Mouse (Mus musculus): Measurements from ENCODE around the gene Gm5767. TPM values are rescaled to one million over a fixed set of nuclear protein-coding genes. Genes with fewer than 3 reads are reported as not detected.

Gm5767 gene
- polyA plus RNA-seq (2017; shearing (Covaris generic)) = not detected

DNA sequence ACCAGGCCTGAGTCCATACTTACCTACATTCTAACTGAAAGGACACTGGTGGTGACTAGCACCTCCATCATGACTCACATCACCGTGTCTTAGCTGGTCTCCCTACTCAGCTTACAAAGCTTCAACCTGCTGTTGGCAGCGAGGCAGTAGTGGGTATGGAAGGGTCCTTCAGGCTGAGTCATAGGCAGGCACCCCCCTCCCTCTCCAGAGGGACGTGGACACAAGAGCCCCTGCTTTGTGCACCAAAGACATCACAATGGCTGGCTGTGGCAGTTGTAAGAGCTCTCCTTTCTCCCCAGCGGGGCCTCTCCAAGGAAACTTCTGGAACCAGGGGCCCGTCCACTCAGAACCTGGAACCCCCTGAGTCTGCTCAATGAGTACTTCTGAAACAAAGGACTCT lies at the start of gene Gm5767:
TSS of gene Gm5767 (plus strand) at position 301 of the 400 bp plus-strand sequence.
- ATAC-seq = no peak

DNA sequence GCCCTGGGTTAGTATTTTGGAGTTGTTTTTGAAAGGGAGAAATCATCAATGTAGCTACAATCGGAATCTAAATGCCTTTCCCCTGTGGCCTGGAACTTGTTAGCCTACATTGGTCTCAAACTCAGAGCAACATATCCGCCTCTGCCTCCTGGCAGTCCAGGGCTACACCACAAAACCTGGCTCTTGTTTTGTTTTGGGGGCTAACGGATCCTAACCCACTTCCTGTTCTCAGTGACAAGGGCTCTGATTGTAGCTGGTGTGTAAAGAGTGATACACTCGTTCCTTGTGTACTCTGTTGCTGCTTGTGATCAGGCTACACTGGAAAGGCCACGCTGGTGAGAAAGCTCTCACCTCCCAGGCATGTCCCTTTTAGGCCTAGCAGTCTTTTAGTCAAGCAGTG lies 49.1 kb upstream of the Gm5767 start:
- ATAC-seq = no peak

DNA sequence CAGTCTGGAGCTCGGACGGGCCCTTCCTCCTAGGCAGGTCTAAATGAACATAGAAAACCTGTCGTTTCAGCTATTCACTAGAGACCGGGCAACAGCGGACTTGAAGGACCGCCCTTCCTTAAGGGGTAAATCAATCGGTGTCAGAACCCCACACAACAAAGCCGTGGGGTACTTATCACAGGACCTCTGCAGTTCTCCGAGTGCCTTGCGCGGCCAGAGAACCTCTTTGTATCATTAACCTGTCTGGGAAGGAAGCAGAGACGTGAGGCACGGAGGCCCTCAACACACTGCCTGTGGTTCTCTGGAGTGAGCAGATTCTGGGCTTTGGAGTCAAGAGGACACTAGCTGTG lies 43.7 kb upstream of the Gm5767 start:
- peak; percentile 35 for ATAC-seq

DNA sequence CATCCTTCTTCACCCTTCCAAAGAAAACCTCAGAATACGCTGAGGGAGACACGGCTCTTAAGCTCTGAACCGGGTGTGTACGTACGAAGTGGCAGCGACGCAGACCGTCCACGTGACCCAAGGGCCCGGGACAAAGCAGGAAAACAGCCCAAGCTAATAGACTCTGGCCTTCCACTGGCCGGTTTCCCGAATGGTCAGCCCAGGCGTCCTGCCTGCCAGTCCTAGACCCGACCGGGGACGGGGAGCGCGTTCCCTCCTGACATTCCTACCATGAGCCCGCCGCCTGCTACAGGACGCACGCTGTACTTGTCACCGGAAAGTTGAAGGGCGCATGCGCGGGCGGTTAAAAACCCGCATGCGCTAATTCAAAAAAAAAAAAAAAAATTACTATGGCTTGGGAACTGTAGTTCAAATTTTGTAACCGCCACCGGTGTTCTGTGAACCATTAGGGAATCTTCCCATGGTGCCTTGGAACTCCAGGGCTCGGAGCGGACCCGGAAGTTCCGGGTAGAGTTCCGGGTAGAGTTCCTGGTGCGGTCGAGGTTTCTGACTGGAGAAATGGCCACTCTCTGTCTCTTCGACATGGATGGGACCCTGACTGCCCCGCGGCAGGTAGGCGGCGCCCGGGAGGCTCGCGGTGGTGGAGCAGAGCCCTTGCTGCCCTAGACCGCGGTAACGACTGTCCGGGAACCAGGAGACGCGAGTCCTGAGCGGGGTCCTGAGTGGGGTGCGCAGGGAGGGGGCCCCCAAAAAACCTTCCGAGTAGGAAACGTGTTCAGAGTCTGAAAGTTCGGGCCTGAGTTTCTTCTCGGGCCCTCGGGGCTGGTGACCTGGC lies 43.1 kb upstream of the Gm5767 start, which contains the start of the genes Pmm2 and Tmem186:
TSS of gene Pmm2 (plus strand) at position 458 of the 835 bp plus-strand sequence.
TSS of gene Tmem186 (minus strand) at position 496 of the 835 bp plus-strand sequence.
- peak; percentile 72 for ATAC-seq

DNA sequence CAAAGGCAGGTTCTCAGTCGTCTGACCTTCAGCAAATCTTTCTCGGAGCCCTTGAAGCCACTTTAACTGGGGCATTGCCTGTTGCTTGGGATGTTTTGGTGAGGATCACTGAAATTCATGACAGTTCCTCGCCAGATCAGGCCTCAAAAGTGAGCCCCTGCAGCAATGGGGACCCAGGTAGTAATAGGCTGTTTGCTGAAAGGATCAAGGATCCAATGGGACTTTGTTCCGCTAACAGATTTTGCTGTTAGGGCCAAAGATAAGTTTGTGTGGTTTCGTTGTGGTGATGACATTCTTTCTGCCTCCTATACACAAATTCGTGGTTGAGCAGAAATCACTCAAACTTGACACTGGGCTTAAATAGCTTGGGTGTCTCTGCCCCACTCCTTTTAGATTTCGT lies 42.4 kb upstream of the Gm5767 start:
- ATAC-seq = no peak

DNA sequence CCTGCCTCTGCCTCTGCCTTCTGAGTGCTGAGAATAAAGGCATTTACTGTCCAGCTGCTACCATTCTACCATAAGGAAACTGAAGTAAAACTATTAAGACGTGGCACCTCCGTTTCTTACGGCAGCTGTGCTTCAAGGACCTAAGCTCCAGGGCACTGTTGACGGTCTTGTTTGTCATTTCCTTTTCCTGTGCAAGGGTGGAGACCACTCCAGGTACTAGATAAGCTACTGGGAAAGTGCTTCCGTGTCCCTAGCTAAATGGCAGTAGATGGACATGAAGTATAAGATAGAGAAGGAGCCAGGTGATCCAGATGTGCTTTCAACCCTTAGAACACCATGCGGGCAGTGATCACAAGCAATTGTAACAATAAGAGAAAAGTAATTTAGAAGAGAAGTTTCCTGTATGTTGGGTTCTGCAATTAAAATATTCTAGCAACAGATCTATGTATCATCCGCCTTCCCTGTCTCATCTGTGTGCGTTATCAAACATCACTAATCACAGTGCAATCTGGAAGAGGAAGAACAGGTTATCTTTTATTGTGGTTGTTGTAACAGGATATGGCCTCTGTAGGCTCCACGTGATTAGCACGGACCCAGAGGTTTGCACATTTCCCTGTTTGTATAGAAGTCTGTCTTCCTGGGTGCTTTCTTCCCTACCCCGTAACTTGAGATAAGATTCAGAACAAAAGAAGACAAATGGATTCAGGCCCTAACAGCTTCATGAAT lies 40.9 kb upstream of the Gm5767 start:
- ATAC-seq = peak; percentile 48

DNA sequence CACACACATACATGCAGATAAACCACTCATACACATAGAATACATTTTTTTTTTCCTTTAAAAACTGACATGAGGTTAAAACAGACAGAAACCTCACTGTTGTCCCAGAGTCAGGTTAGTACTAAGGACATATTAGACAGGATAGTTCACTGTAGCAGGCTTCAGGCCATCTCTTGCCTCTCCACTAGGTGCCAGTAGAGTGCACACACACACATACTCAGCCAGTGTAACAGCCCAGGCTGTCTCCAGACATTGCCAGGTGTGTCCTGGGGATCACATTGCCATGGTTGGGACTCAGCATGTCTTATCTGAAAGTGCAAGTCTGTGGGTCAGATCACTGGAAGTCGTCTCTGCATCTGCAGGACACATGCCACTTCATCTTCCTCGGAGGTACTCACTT lies 36.7 kb upstream of the Gm5767 start:
- ATAC-seq = peak; percentile 77

DNA sequence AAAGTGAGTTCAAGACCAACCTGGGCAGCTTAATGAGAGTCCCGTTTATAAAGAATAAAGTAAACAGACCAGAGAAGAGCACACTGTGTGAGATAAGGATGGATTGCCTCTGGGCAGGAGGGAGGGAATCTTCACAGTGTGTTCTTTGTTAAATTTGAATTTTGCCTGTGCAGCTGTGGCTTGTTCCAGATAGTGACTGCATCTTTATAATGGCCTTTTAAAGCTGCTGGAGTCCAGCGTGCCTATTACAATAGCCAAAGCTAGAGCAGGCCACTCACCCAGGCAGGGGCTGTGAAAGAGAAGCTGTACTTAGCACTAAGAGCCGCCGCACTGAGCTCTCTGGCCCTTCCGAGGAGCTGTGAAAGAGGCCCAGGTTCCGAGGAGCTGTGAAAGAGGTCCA lies 35.0 kb upstream of the Gm5767 start:
- ATAC-seq = no peak

DNA sequence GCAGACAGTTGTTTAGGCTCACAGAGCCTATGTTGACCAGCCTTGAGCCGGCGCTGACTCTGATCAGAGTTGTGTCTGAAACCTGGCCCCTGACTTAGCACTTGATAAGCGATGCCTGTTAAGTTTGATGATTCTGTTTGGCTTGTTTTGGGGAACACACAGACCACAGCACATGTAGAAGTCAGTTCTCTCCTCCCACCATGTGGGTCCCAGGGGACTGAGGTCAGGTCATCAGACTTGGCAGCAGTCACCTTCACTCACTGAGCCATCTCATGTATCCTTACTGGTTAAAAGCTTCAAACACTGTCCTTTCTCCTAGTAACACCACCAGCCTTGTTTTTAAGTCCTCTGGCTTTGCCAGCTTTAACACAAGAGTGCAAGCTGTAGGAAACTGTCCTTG lies 30.6 kb upstream of the Gm5767 start:
- no peak for ATAC-seq

DNA sequence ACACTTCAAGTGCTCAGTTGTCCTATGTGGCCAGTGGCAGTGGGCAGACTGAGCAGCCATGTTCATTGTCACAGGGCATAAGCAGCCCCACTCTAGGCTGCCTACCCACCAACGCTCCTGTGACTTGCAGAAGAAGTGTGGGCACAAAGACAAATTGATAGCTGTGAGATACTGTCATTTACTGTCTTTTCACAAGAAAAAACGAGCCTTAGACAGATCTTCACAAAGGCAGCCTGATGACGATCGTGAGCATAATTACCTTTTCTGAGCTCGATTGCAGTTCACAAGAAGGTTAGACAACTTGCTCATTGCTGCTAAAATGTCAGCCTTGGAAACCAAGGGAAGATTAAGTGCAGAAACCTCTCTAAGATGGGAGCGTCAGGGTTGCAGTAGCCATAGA lies 25.5 kb upstream of the Gm5767 start:
- no peak for ATAC-seq

DNA sequence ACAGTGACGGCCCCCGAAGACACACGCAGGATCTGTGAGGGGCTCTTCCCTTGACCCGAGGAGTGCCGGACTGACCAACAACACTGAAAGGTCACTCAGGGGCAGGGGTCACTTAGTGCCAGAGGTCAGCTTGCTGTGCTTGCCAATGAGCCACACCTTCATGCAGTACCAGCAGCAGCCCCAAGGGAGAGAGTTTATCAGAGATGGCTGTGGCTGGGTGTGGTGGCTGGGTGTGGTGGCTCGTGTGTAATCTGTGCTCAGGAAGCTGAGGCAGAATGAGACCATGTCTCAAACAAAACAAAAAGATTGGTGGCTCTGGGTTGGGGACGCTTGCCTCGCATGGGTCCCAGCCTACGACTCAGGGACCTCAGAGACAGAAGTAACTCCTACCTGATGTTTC lies 25.0 kb upstream of the Gm5767 start:
- no peak for ATAC-seq

DNA sequence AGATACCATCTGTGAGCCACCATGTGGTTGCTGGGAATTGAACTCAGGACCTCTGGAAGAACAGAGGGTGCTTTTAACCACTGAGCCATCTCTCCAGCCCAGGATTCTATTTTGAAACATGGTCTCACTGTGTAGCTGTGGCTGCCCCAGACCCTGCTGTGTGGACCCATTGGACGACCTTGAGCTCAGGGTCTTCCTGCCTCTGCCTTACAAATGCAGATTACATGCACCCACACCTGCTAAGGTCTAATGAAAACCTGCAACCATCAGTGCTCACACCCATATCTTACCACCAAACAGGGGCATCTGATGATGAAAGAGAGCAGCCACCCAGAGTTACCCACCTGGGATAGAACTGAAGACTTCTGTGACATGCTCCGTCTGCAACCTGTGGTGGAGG lies 24.3 kb upstream of the Gm5767 start:
- ATAC-seq = no peak

DNA sequence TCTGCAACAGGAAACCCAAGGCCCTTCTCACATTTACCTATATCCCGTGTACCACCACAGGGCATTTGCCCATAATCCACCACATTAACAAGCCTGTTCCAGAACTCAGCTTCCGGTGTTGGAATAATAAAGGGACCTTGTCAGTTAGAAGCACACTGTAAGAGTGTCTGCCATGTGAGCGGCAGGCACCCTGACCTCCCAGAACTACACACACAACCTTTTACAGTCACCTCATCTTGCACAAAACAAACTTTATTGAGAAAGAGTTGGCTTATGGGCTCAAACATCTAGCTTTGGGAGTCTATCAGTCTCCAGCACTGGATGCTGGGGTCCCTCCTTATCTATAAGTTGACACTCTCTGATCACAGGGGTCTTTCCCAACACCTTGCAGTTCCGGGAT lies 22.2 kb upstream of the Gm5767 start:
- ATAC-seq = no peak

DNA sequence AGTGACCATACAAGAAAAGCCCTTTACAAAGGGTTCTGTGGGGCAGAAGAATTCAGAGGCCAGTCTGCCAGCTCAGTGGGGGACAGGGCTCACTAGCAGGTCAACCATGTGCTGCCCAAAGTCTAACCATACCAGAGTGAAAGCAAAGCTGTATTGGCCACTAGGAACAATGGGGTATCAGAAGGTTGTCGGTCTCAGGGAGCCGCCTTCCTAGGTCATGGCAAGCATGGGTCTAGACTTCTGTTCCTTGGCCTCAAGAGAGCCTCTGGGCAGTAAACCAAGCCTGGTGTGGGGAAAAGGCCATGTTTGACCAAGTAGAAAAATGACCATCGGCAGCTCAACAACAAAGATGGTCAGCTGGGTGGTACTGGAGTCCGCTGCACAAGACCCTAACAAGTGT lies 21.8 kb upstream of the Gm5767 start:
- ATAC-seq = no peak

DNA sequence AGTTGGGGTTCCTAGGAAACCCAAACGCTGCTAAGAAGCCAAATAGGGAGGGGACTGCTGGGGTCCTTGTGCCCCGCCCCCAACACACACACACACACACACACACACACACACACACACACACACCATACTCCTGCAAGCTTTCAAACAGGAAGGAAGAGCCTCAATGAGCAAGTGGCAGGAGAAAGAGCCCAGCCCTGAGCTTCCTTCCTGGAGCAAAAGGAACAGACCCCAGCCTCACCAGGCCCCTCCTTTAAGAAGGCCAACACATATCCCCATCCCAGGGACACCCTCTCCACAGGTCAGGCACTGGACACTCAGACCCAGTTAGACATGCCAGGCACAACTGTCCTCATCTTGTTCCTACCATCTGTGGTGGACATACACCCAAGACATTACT lies 17.5 kb upstream of the Gm5767 start:
- no peak for ATAC-seq

DNA sequence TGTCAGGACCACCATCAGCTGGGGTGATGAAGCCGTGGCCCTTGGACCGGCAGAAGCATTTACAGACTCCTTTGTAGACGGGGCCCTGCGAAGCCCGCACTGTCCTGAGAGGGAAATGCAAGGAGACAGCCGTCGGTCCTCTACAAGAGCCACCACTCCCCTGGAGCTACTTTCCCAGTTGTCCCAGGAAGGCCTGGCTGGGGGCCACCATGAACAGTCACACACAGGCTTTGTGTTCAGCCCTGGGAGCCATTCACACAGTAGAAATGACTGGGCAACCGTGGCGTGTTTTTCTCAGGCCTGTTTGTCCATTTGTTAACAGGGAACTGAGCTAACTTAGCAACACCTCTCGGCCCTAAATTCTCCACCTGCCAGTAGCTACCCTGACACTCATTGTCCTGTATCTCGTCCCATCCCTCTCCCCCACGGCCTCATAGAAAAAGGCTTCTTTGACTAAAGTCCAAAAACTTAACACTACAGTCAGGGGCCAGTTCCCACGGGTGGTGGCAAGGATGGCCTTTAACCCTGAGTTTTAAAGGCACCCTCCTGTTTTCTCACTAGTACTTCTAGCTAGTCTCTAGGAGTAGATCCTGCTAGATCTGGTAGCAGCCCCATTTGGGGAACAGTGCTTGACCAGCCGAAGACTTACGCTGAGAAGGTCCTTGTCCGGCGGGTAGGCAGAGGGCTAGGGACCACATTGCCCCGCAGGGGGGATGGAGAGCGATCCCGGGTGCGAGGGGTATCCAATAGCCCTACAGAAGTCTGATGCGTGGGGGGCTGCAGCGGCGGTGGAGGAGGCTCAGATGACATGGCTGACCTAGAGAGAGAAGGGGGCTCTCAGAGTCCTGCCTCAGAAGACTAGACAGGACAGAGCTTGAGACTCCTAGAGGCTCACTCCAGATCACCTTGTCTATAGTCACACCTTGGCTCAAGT lies 16.7 kb upstream of the Gm5767 start:
- ATAC-seq = no peak

DNA sequence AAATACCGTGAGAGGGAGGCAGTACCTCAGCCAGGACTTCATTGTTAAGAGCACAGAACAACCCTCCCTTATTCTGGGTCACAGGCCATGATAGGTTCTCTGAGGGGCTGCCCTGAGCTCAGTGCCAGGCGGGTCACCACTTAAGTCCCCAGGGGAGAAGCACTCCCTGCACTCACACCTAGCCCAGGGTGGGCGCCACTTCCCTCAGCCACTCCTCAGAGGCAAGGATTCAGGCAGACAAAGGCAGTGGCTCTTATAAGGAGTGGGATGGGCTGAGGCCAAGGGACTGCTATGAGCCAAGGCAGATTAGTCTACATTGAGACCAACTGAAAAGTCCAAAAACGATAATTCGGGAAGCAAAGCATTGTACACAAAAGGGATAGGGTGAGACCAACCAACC lies 15.2 kb upstream of the Gm5767 start:
- ATAC-seq = no peak

DNA sequence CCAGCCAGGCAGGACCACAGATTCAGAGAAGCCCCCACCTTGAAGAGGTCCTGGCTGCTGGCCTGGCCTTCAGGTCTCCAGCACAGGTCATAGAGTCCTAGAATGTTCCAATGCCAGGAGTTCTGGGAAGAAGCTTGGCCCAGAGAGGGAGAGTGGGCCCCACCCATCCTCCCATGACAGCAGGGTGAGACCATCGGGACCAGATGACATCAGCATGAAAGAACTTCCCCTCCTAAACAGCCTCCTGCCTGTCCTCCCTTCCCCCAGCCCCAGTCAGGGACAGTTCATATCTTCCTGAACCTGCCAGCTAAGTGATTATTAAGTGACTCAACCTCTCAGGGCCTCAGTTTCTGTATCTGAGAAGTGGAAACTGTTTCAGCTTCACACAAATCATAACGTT lies 14.1 kb upstream of the Gm5767 start:
- ATAC-seq = no peak

DNA sequence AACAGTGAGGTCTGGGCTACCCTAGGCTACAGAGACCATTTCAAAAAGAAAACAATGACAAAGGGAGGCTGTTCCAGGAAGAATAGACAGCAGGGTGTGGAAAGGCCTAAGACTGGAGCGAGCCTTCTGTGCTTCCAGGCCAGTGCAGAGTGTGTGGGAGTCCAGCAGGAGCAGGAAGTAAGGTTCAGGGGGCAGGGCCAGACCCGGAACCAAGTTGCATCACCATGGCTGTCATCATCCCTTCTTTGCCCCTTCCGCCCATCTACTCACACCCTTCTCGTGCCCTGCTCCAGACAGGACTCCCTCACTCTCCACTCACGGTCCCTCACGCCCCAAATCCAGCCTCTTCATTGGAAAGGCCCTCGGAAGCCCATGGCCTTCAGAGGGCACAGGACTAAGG lies 13.3 kb upstream of the Gm5767 start:
- ATAC-seq = no peak

DNA sequence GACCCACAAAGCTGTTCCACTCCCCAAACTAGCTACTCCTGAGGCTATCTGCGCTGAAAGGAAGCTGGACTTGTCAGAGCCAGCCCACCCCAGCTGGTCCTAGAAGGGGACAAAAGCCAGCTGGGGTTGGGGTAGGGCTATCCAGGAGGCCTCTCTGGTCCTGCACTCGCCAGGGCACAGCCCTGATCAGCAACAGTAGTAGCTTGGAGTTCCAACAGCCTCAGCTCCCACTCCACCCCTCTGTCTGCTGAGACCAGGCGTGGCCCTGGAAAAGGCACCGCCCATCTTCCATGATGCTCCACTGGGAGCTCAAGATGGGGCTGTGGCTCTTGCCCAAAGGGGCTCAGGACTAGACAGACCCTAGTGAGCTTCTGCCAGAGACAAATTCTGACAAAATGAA lies 12.8 kb upstream of the Gm5767 start:
- no peak for ATAC-seq

DNA sequence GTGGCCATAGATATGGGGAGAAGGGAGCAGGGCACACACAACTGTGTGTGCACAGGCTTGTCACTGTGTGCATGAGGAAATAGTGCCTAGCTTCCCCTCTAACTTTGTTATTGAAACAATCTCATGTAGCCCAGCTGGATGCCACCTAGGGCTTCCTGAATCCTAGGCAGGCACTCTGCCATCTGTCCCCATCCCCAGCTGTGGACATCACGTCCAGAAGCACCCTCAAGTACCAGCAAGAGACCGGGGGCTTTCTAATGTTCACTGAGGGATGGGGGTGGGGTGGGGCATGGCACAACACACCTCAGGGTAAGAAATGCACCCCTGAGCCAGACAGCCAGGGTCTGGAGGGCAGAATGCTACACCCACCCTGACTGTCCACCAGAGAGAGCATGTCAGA lies 12.2 kb upstream of the Gm5767 start:
- no peak for ATAC-seq

DNA sequence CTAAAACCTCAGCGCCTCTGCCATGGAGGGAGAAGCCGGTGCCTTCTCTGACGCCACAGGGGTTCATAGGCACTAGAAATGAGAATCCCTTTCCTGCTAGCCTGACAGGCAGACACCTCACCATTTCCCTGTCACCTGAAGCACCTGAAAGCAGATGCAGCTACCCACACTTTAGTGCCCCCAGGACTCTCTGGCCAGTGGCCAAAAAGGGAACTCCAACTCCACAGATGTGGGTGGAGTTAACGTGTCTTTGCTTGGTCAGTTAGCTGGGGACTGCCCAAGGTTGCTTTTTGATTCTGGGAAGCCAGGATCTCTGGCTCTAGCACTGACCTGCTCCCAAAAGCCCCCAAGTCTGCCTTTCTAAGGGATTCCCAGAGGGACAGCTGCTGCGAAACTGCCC lies 11.1 kb upstream of the Gm5767 start:
- no peak for ATAC-seq

Measured in CD4-positive, CD25-positive, alpha-beta regulatory T cell, adult 4 months (primary cell).